Mouse (Mus musculus) forebrain, embryonic 16.5 days (tissue): ENCODE results near the gene Ano6. TPM values are rescaled to one million over a fixed set of nuclear protein-coding genes. Genes with fewer than 3 reads are reported as not detected.

Experiments used
- ATAC-seq: fragments of 200-750 bp; cut with Nextera tagmentation; 2 replicates; pipeline ENCODE4 v1.8.0; 2017; ENCODE audit warnings: mild to moderate bottlenecking, moderate library complexity
- H3K27ac ChIP-seq: fragments of 300-500 bp; sonication (generic); 2 replicates; pipeline ENCODE4 v1.5.1; 2014; ENCODE audit warnings: low read length, control low read depth
- H3K27me3 ChIP-seq: fragments of 300-500 bp; sonication (generic); replicated peaks from 2 replicates; pipeline ENCODE4 v1.6.1; 2014; ENCODE audit warnings: low read length; ENCODE audit not compliant: control insufficient read depth, insufficient read depth
- H3K36me3 ChIP-seq: fragments of 300-500 bp; sonication (generic); 2 replicates; pipeline ENCODE4 v1.6.1; 2014; ENCODE audit not compliant: control insufficient read depth, insufficient read depth
- H3K4me1 ChIP-seq: fragments of 300-500 bp; sonication (generic); replicated peaks from 2 replicates; pipeline ENCODE4 v1.6.1; 2014; ENCODE audit warnings: low read length; ENCODE audit not compliant: control insufficient read depth, insufficient read depth
- H3K4me2 ChIP-seq: fragments of 300-500 bp; sonication (generic); 2 replicates; pipeline ENCODE4 v1.6.1; 2014; ENCODE audit warnings: mild to moderate bottlenecking, low read length, control low read depth
- H3K4me3 ChIP-seq: fragments of 300-500 bp; sonication (generic); replicated peaks from 2 replicates; pipeline ENCODE4 v1.5.1; 2014; ENCODE audit warnings: mild to moderate bottlenecking, low read length, control low read depth
- H3K9ac ChIP-seq: fragments of 300-500 bp; sonication (generic); replicated peaks from 2 replicates; pipeline ENCODE4 v1.6.1; 2014; ENCODE audit warnings: low read depth, low read length, control low read depth
- H3K9me3 ChIP-seq: fragments of 300-500 bp; sonication (generic); 2 replicates; pipeline ENCODE4 v1.6.1; 2016; ENCODE audit warnings: low read length; ENCODE audit not compliant: control insufficient read depth
- WGBS: fragments of 180-500 bp; shearing (Covaris S2); extraction: QIAGEN DNeasy Blood & Tissue Kit; methylation state at CpG from one replicate; pipeline ENCODE4 v1.1.7; 2014; 5-methylcytosine and 5-hydroxymethylcytosine counted together
- polyA plus RNA-seq: library from polyadenylated mRNA; unstranded; fragments of >200 nt; fragmentation: Nextera tagmentation; extraction: Ambion mirVana; gene quantifications from 2 replicates; pipeline ENCODE4 v1.2.1, GENCODE M21; 2015

Ano6 gene
- polyA plus RNA-seq, 1 experiment from 2014 or later: 24.6 TPM

GRCm38 (mm10) chr15:95871631-95872030 lies 81.0 kb downstream of the Ano6 start:
- Histone ChIP-seq H3K9me3 (no peaks in the 10 kb centered on the region), H3K4me1 (no peaks in the 10 kb centered on the region), H3K27me3 (no peaks in the 10 kb centered on the region), H3K36me3 (no peaks in the 10 kb centered on the region), H3K27ac (no peak overlapping the region), H3K4me3 (no peak overlapping the region), H3K4me2 (no peak overlapping the region), H3K9ac (no peak overlapping the region)
- 84% methylated on average over 15 of the region's 15 CpGs for WGBS
- ATAC-seq: no peak

GRCm38 (mm10) chr15:95872447-95872846 lies 81.8 kb downstream of the Ano6 start:
- no peak for ATAC-seq
- 96% methylated on average over 8 of the region's 8 CpGs for WGBS
- Histone ChIP-seq H3K27ac (no peak overlapping the region), H3K4me1 (no peaks in the 10 kb centered on the region), H3K9ac (no peak overlapping the region), H3K27me3 (no peaks in the 10 kb centered on the region), H3K9me3 (no peaks in the 10 kb centered on the region), H3K4me3 (no peak overlapping the region), H3K4me2 (no peak overlapping the region), H3K36me3 (no peaks in the 10 kb centered on the region)

- no peak for ATAC-seq
Observed at GRCm38 (mm10) chr15:95873276-95873675, 82.6 kb downstream of the Ano6 start.

GRCm38 (mm10) chr15:95874216-95874615 lies 83.6 kb downstream of the Ano6 start:
- H3K27ac ChIP-seq: no peak overlapping the region

More at GRCm38 (mm10) chr15:95873276-95873675, 82.6 kb downstream of the Ano6 start:
- H3K9me3 ChIP-seq: no peaks in the 10 kb centered on the region
- no peaks in the 10 kb centered on the region for H3K36me3 ChIP-seq
- H3K27ac ChIP-seq: no peak overlapping the region
- H3K4me3 ChIP-seq: no peak overlapping the region
- no peaks in the 10 kb centered on the region for H3K27me3 ChIP-seq
- WGBS: 85% methylated on average over 1 of the region's 1 CpGs
- no peaks in the 10 kb centered on the region for H3K4me1 ChIP-seq
- H3K4me2 ChIP-seq: no peak overlapping the region
- no peak overlapping the region for H3K9ac ChIP-seq

GRCm38 (mm10) chr15:95874726-95875125 lies 84.1 kb downstream of the Ano6 start:
- H3K27ac ChIP-seq: no peak overlapping the region
- 89% methylated on average over 8 of the region's 8 CpGs for WGBS

More at GRCm38 (mm10) chr15:95874216-95874615, 83.6 kb downstream of the Ano6 start:
- no peaks in the 10 kb centered on the region for H3K27me3 ChIP-seq
- no peaks in the 10 kb centered on the region for H3K36me3 ChIP-seq
- H3K4me1 ChIP-seq: no peaks in the 10 kb centered on the region
- ATAC-seq: no peak
- 94% methylated on average over 5 of the region's 5 CpGs for WGBS
- H3K4me2 ChIP-seq: no peak overlapping the region
- no peaks in the 10 kb centered on the region for H3K9me3 ChIP-seq
- H3K9ac ChIP-seq: no peak overlapping the region
- no peak overlapping the region for H3K4me3 ChIP-seq

GRCm38 (mm10) chr15:95875898-95876297 lies 85.3 kb downstream of the Ano6 start:
- WGBS: 98% methylated on average over 10 of the region's 10 CpGs
- H3K4me2 ChIP-seq: no peak overlapping the region
- no peaks in the 10 kb centered on the region for H3K4me1 ChIP-seq
- ATAC-seq: no peak
- no peaks in the 10 kb centered on the region for H3K27me3 ChIP-seq
- no peak overlapping the region for H3K9ac ChIP-seq
- no peaks in the 10 kb centered on the region for H3K9me3 ChIP-seq
- H3K36me3 ChIP-seq: no peaks in the 10 kb centered on the region
- no peak overlapping the region for H3K27ac ChIP-seq
- no peak overlapping the region for H3K4me3 ChIP-seq

More at GRCm38 (mm10) chr15:95874726-95875125, 84.1 kb downstream of the Ano6 start:
- H3K9me3 ChIP-seq: no peaks in the 10 kb centered on the region
- no peak overlapping the region for H3K9ac ChIP-seq
- no peaks in the 10 kb centered on the region for H3K27me3 ChIP-seq
- ATAC-seq: no peak
- no peak overlapping the region for H3K4me3 ChIP-seq
- H3K4me2 ChIP-seq: no peak overlapping the region
- no peaks in the 10 kb centered on the region for H3K36me3 ChIP-seq
- H3K4me1 ChIP-seq: no peaks in the 10 kb centered on the region

- H3K27ac ChIP-seq: no peak overlapping the region
- WGBS: 56% methylated on average over 10 of the region's 10 CpGs
- H3K4me3 ChIP-seq: no peak overlapping the region
- no peak overlapping the region for H3K9ac ChIP-seq
- H3K4me1 ChIP-seq: no peaks in the 10 kb centered on the region; the same call in 1 of the 2 replicates
- H3K9me3 ChIP-seq: no peaks in the 10 kb centered on the region
- no peak for ATAC-seq
- no peaks in the 10 kb centered on the region for H3K36me3 ChIP-seq
- H3K27me3 ChIP-seq: no peaks in the 10 kb centered on the region
- no peak overlapping the region for H3K4me2 ChIP-seq
Observed at GRCm38 (mm10) chr15:95880616-95881151, 90.0 kb downstream of the Ano6 start.

- Histone ChIP-seq H3K9me3 (no peaks in the 10 kb centered on the region), H3K4me1 (peaks cover 11% of the 10 kb centered on the region), H3K36me3 (no peaks in the 10 kb centered on the region), H3K27ac (no peak overlapping the region), H3K4me2 (no peak overlapping the region), H3K9ac (no peak overlapping the region), H3K27me3 (no peaks in the 10 kb centered on the region), H3K4me3 (no peak overlapping the region)
- ATAC-seq: no peak
- 92% methylated on average over 4 of the region's 4 CpGs for WGBS
Observed at GRCm38 (mm10) chr15:95882436-95882835, 91.8 kb downstream of the Ano6 start.

GRCm38 (mm10) chr15:95883559-95883958 lies 92.9 kb downstream of the Ano6 start:
- no peaks in the 10 kb centered on the region for H3K36me3 ChIP-seq
- H3K4me1 ChIP-seq: peaks cover 15% of the 10 kb centered on the region
- no peak overlapping the region for H3K4me2 ChIP-seq
- H3K27ac ChIP-seq: no peak overlapping the region
- ATAC-seq: no peak
- WGBS: 84% methylated on average over 6 of the region's 6 CpGs
- H3K9me3 ChIP-seq: no peaks in the 10 kb centered on the region
- no peak overlapping the region for H3K4me3 ChIP-seq
- no peaks in the 10 kb centered on the region for H3K27me3 ChIP-seq
- no peak overlapping the region for H3K9ac ChIP-seq
